In the genomic region with DNA sequence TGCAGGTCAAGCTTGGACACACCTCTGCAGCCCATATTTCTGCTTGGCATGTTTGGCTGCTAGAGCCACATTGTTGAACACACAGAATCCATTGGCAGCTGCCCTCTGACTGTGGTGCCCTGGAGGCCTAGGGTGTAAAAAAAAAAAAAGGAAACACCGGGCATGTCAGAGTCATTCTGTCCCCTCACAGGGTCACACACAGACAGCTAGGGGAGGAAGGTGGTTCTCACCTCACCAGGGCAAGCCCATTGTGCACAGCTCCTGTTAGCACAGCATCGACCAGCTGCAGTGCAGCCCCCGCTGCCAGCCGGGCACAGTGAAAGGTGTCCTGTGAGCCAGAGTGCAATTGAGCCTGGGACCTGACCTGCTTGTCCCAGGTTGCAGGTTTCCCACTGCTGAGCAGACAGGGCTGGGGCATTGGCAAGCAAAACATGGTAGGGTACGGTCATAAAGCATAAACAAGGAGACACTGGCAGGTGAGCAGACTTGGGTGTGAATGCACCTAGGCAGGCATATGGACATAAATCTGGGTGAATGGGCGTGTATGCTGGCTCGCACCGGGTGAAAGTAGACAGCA, we compare ENCODE assay signal across 8 mouse cellular contexts. TPM values are rescaled to one million over a fixed set of nuclear protein-coding genes. Genes with fewer than 3 reads are reported as not detected.
DNase-seq lines count a peak whose midpoint lies in the region; ATAC-seq lines count a peak whose summit lies in the region.

No protein-coding gene starts in this region.

- 80% methylated on average over 8 of the region's 8 CpGs for WGBS in forebrain, embryonic 16.5 days
- 76% methylated on average over 8 of the region's 8 CpGs for WGBS in liver, embryonic 15.5 days (ENCODE audit: insufficient replicate concordance)

- no peak for ATAC-seq in forebrain, embryonic 16.5 days
- ATAC-seq in liver, embryonic 15.5 days (ENCODE audit: insufficient read depth): no peak

- H3K27ac ChIP-seq in forebrain, embryonic 16.5 days (ENCODE audit: low read length): no peak overlapping the region
- no peak overlapping the region for H3K27ac ChIP-seq in liver, embryonic 15.5 days (replicated peaks)

- DNase-seq in cerebellum, adult 9-11 months: peak; percentile 61
- DNase-seq in cerebellum, postnatal 36 days: no peak
- DNase-seq in A20 (ENCODE audit: low read depth, low spot score): peak; percentile 35
- no peak for DNase-seq in thymus, postnatal 25 days
- no peak for DNase-seq in urinary bladder, adult 2 months (ENCODE audit: low spot score)
- DNase-seq in thymus, postnatal 4 days: no peak

- H3K4me2 ChIP-seq in forebrain, embryonic 16.5 days (ENCODE audit: low read length): peak overlapping the region; percentile 92
- peak overlapping the region; percentile 87 for H3K4me2 ChIP-seq in liver, embryonic 15.5 days

- H3K4me1 ChIP-seq in forebrain, embryonic 16.5 days (replicated peaks; ENCODE audit: control insufficient read depth, insufficient read depth, low read length): peaks cover 27% of the 10 kb centered on the region
- H3K4me1 ChIP-seq in liver, embryonic 15.5 days (replicated peaks): peaks cover 27% of the 10 kb centered on the region

- no peaks in the 10 kb centered on the region for H3K9me3 ChIP-seq in forebrain, embryonic 16.5 days (ENCODE audit: control insufficient read depth, low read length)
- no peaks in the 10 kb centered on the region for H3K9me3 ChIP-seq in liver, embryonic 15.5 days (replicated peaks)

- H3K4me3 ChIP-seq in forebrain, embryonic 16.5 days (replicated peaks; ENCODE audit: low read length): peak overlapping the region; percentile 78
- H3K4me3 ChIP-seq in liver, embryonic 15.5 days (replicated peaks): peak overlapping the region; percentile 74

- H3K27me3 ChIP-seq in forebrain, embryonic 16.5 days (replicated peaks; ENCODE audit: control insufficient read depth, insufficient read depth, low read length): no peaks in the 10 kb centered on the region
- H3K27me3 ChIP-seq in liver, embryonic 15.5 days: peaks cover 21% of the 10 kb centered on the region

- H3K36me3 ChIP-seq in forebrain, embryonic 16.5 days (ENCODE audit: control insufficient read depth, insufficient read depth): no peaks in the 10 kb centered on the region
- H3K36me3 ChIP-seq in liver, embryonic 15.5 days (replicated peaks): peaks cover 5% of the 10 kb centered on the region; the same call in 1 of the 2 replicates

- H3K9ac ChIP-seq in forebrain, embryonic 16.5 days (replicated peaks; ENCODE audit: low read depth, low read length): peak overlapping the region; percentile 80
- H3K9ac ChIP-seq in liver, embryonic 15.5 days: peak overlapping the region; percentile 69

RNA-seq across cellular contexts. Expression of a gene that starts 1.0 kb away (rescaled TPM):
- 39.5 and 46.0 TPM in 2 replicates for polyA plus RNA-seq in forebrain, embryonic 16.5 days (2015; fragmentation: Nextera tagmentation; extraction: Ambion mirVana)
- 8.6 and 9.1 TPM in 2 replicates for polyA plus RNA-seq in liver, embryonic 15.5 days (2015; fragmentation: Nextera tagmentation; extraction: Ambion mirVana)
- 27.2 and 36.4 TPM in 2 replicates for polyA plus RNA-seq in urinary bladder, adult 2 months (2012; rRNA removed)

RNA-seq across cellular contexts. Expression of a gene that starts 4.5 kb away (rescaled TPM):
- 16.8 and 22.1 TPM in 2 replicates for polyA plus RNA-seq in forebrain, embryonic 16.5 days (2015; fragmentation: Nextera tagmentation; extraction: Ambion mirVana)
- 6.0 and 7.5 TPM in 2 replicates for polyA plus RNA-seq in liver, embryonic 15.5 days (2015; fragmentation: Nextera tagmentation; extraction: Ambion mirVana)
- polyA plus RNA-seq in urinary bladder, adult 2 months (2012; rRNA removed): 15.3 and 15.4 TPM in 2 replicates

RNA-seq across cellular contexts. Expression of a gene that starts 13.1 kb away (rescaled TPM):
- polyA plus RNA-seq in forebrain, embryonic 16.5 days (2015; fragmentation: Nextera tagmentation; extraction: Ambion mirVana): 4.1 and 5.7 TPM in 2 replicates
- polyA plus RNA-seq in liver, embryonic 15.5 days (2015; fragmentation: Nextera tagmentation; extraction: Ambion mirVana): 1.4 and 1.5 TPM in 2 replicates
- polyA plus RNA-seq in urinary bladder, adult 2 months (2012; rRNA removed): 44.5 and 49.8 TPM in 2 replicates

RNA-seq across cellular contexts. Expression of a gene that starts 22.0 kb away (rescaled TPM):
- 39.1 and 46.8 TPM in 2 replicates for polyA plus RNA-seq in forebrain, embryonic 16.5 days (2015; fragmentation: Nextera tagmentation; extraction: Ambion mirVana)
- 0.44 and 0.68 TPM in 2 replicates for polyA plus RNA-seq in liver, embryonic 15.5 days (2015; fragmentation: Nextera tagmentation; extraction: Ambion mirVana)
- 6.6 and 7.5 TPM in 2 replicates for polyA plus RNA-seq in urinary bladder, adult 2 months (2012; rRNA removed)

RNA-seq across cellular contexts. Expression of a gene that starts 38.6 kb away (rescaled TPM):
- polyA plus RNA-seq in forebrain, embryonic 16.5 days (2015; fragmentation: Nextera tagmentation; extraction: Ambion mirVana): 22.2 and 24.2 TPM in 2 replicates
- polyA plus RNA-seq in liver, embryonic 15.5 days (2015; fragmentation: Nextera tagmentation; extraction: Ambion mirVana): 9.3 and 10.7 TPM in 2 replicates
- 25.0 and 27.2 TPM in 2 replicates for polyA plus RNA-seq in urinary bladder, adult 2 months (2012; rRNA removed)

Comparison
In these comparisons a context has a peak if more than half of its experiments do, and no peak if none do; other contexts are left out.
1. DNase-seq: peak in cerebellum, adult 9-11 months (single experiment) and A20 (single experiment); none in cerebellum, postnatal 36 days (0 of 2), thymus, postnatal 25 days (single experiment), urinary bladder, adult 2 months (single experiment) and thymus, postnatal 4 days (single experiment).